Mouse (Mus musculus) layer of hippocampus, adult 18-20 months (tissue): ENCODE measurements around the gene Gramd1b. TPM values are rescaled to one million over a fixed set of nuclear protein-coding genes. Genes with fewer than 3 reads are reported as not detected.
"Not testable (repeated sequence)": the region's sequence is repeated elsewhere in the genome, so short reads cannot be mapped to it uniquely, and the experiment has no call there.

ENCODE experiments used
- DNase-seq, 2 experiments: peaks; one replicate each; pipeline ENCODE4 v3.0.0; 2022; ENCODE audit warnings: low spot score in 2 of 2
- total RNA-seq, 2 experiments: library from RNA; stranded (reverse); gene quantifications; 2 replicates each; pipeline ENCODE4 v1.2.3; 2021

Gramd1b gene
- total RNA-seq, 2 experiments from 2014 or later = 146 to 159 TPM

DNA sequence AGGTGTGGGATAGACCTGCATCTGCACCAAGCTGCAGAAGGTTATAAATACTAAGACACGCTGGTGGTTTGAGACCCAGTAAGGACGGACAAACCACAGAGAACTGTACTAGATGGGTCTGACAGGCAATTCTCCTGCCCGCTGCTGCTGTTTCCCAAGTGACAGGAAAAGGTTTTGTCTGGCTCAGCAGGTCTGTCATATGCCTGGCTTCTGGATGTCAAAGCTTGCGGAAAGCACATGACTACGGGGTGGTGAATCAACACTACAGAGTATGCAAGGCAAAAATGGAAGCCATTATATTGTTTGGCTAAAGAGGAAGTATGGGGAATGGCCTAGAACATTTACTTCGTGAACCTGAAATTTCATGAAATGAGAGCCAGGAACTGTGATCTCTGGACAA lies 10.1 kb downstream of the Gramd1b start:
- no peak for DNase-seq

DNA sequence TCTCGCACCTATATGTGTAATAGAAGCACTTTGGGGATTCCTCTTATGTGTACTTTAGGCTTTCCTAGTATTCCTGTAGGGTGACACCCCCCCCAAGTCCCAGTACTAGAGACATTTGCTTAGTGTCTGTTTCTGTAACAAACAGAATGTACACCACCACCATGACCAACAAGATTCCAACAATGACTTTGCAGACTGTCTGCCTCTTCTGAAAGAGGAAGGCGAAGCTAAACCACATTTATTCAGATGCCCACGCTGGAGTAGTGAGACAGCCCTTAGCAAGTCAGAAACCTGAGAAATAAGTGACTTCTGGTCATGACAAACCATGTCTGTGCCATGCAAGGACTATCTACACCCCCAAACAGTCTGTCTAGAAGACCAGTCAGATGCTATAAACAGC lies 11.9 kb downstream of the Gramd1b start:
- DNase-seq = no peak

DNA sequence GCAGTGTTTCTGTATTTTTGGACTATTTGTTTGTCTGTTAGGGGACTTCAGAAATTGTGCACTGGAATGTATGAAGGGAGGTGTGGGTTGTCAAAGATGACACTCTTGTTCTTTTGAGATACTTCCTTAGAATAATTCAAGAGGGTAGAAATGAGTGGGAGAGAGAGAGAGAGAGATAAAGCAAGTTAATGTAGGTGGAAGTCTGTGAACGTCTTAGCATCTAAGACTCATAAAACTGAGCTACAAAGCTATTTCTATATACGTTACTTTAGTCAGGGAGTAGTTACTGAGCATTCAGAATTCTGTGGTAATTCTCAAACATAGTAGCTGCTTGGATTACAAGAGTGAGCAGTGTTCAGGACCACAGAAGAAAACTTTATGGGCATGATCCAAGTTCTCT lies 19.2 kb downstream of the Gramd1b start:
- no peak for DNase-seq

DNA sequence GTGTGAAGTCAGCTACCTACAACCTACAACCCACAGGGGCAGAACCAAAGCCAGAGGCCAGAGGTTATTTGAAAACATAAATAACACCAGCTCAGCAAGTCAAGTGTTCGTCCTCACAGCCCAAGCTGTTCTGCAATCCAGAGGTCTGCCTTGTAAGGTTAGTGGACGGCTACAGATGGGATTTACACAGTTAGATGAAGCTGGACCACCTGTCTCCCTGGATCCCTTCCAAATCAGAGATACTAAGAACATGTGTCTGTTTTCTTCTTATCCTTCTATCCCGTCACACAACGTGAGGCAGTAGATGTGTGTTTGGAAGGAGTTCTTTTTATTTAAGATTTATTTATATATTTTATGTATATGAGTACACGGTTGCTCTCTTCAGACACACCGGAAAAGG lies 21.7 kb downstream of the Gramd1b start:
- no peak for DNase-seq

GRCm38 (mm10) chr9:40506576-40506975 lies 24.6 kb downstream of the Gramd1b start:
- no peak for DNase-seq

DNA sequence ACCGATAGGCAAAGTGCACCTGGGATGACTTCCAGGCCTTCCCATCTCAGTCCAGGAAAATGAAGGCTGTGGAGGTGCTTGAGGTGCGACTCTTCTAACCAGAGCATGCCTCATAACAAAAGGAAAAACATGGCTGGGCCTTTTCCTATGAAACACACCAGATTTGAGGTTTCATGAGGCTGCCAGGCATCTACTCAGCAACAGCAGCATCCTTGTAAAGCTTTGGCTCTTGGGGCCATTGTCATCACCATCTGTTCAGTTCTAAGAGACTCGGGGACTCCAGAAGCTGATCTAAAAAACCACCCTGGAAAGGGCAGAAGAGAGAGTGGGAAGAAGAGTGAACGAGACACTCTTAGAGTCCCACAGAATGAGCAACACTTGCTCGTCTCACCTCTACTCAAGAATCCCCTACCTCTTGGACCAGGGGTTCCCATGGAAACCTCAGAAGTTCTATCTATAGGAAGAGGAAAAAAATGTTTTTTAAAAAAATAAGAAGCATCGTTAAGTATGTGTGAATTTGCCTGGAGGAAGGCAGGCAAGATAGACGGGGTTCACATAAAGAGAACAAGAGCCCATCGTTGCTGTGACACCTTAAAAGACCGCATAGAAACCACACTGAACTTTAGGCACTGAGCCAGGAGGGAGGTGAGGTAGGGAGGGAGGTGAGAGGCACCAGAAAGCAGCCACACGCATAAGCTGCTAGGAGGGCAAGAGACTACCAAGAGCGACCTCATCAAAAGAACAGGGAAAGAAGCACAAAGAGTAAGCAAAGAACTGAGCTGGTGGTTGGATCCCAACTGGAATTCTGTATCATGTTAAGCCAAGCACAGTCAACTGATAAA lies 25.5 kb downstream of the Gramd1b start:
- DNase-seq = peak in 1 of 2 experiments; percentile 41

GRCm38 (mm10) chr9:40504886-40505285 lies 26.3 kb downstream of the Gramd1b start:
- DNase-seq = no peak

DNA sequence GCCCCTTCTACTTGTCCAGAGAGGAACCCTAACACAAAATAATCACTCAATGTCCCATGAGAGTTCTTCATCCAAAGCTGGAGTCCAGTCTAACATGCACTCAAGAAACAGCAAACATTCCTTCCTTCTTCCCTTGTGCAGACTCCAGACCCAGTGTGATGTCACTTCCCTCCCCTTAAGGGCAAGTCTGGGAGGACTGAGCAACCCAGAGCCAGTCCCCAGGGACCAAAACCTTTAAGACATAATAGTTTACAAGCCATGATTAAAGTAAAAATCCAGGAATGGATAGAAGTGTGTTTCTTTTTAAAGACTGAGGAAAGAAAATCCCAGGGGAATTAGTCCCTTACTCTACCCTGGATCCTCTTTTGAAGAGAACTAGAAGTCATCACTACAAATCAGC lies 30.5 kb downstream of the Gramd1b start:
- no peak for DNase-seq

GRCm38 (mm10) chr9:40482351-40483084 lies 48.7 kb downstream of the Gramd1b start:
- DNase-seq = not testable (repeated sequence)

DNA sequence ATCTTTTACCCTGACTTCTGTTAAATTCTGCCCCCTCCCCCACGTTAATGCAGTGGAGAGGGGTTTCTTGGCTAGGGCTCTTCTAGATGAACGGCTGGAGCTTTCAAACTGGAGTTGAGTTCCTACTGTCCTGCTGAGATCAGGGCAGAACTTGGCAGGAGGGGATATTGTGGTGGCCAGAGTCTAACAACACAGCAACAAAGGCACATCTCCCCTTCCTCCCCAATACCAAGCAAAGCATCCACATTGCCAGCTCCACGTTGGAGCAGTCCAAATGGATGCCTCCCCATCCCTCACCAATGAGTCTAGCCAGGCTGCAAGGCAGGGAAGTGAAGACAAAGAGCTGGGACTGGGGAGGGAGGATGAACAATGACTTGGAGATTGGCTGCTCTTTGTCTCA lies 49.9 kb downstream of the Gramd1b start:
- no peak for DNase-seq

DNA sequence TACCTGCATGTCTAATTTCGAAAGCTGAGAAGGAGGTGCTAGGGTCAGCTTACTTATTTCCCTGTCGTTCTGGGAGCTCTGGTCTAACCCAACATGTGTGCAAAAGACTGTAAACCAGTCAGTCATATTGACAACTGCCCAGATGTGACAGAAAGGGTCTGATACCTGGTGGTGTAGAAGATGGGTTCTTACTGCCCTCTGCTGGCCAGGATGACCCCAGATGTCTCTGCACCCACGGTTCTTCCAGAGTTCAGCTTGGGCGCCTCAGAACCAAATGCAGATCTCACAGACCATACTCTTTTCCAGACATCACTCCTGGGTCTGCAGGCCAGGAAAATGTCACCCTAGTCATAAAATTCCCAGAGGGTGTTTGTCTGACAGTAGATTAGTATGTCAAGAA lies 51.9 kb downstream of the Gramd1b start:
- DNase-seq = peak in 1 of 2 experiments; percentile 17

- DNase-seq = no peak
Measured at GRCm38 (mm10) chr9:40478146-40478900, 52.9 kb downstream of the Gramd1b start.

DNA sequence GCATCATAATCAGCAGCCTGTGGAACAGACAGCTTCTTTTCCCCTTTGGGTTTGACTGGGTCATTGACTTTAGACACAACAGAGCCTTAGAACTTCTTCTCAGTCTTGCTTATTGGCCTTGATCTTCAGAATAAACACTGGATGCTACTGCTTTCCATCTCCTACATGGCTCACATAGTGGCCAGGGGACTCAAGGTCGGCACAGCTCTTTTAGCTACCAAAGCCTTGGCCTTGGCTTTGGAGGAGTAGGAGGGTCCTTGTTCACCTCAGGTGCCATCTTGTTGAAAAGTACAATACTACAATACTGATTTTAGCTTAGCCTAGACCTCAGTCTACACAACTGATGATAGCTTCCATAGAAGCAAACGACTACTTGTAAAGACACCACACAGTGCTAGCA lies 53.6 kb downstream of the Gramd1b start:
- DNase-seq = no peak

- DNase-seq = no peak
Measured at GRCm38 (mm10) chr9:40476098-40476497, 55.1 kb downstream of the Gramd1b start.

- DNase-seq = no peak
Measured at GRCm38 (mm10) chr9:40472961-40473510, 58.1 kb downstream of the Gramd1b start.

DNA sequence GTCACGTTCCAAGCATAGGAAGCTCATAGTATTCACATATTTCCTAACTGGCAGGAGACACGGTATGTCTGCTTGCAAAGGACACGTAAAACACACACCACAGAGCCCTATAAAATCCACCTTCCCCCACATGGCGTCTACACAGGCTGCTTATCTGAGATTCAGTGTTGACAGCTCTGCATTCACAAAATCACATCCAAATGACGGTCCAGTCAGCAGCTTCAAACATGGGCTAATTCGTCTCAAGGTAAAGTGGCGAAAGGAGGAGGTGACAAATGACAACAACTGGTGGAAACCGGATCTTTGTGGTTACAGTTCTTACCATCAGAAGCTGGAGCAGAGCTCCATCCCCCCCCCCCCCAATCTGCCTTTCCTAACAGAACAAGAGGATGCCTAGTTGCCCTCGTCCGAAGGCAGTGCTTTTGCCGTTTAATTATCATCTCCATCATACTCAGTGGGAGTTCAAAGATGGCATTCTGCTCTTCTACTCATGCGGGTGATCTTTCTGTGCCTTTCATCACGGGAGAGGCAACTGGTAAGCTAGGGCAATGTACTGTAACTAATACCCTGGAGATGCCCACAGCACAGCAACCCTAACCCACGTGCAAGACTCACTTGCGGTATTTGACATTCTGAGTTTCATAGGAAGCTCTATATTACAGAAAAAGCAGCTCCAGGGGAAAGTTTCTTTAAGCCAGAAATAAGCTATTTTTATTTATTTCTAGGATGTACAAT lies 61.6 kb downstream of the Gramd1b start:
- no peak for DNase-seq

GRCm38 (mm10) chr9:40466782-40467181 lies 64.4 kb downstream of the Gramd1b start:
- DNase-seq = no peak

GRCm38 (mm10) chr9:40465596-40465995 lies 65.6 kb downstream of the Gramd1b start:
- no peak for DNase-seq

DNA sequence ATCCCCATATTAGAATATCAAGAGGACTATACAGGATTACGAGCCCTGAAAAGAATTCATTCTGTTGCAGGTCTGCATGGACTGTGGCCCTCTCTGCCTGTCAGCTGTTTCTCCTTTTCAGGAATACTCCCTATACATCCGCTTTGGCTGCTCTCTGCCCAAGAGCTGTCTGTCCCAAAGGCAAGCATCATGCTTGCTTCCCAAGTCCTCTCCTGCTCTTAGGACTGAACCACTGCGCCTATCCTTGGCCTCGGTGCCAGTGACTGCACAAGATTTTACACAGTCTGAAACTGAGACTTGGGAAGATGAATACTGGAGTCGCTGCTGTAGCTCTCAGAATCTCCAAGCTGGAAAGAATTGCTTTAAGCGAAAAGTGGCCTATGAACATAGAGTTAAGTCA lies 68.8 kb downstream of the Gramd1b start:
- no peak for DNase-seq

GRCm38 (mm10) chr9:40460781-40461180 lies 70.4 kb downstream of the Gramd1b start:
- DNase-seq = no peak
